Mouse (Mus musculus) 416B (cell line): ENCODE results near the gene Rack1.

Experiments
- DNase-seq: peaks from one replicate; pipeline ENCODE4 v3.0.0; 2011; ENCODE audit warnings: low read depth

Gene Rack1

GRCm38 (mm10) chr11:48795221-48795620 is 4.9 kb upstream of the Rack1 start:
- no peak for DNase-seq

GRCm38 (mm10) chr11:48796290-48796689 is 3.8 kb upstream of the Rack1 start:
- no peak for DNase-seq

GRCm38 (mm10) chr11:48797287-48797686 is 2.8 kb upstream of the Rack1 start:
- no peak for DNase-seq

- DNase-seq: no peak
These were observed 1.8 kb upstream of the Rack1 start for GRCm38 (mm10) chr11:48798308-48798707.

- DNase-seq: peak; percentile 43
These were observed 880 bp upstream of the Rack1 start for GRCm38 (mm10) chr11:48798984-48799920.

GRCm38 (mm10) chr11:48801831-48802772 is 2.0 kb downstream of the Rack1 start:
- no peak for DNase-seq

- DNase-seq: no peak
These were observed 3.9 kb downstream of the Rack1 start for GRCm38 (mm10) chr11:48803988-48804387.

GRCm38 (mm10) chr11:48804922-48805321 is 4.8 kb downstream of the Rack1 start:
- DNase-seq: no peak

GRCm38 (mm10) chr11:48806856-48807562 is 6.9 kb downstream of the Rack1 start:
- peak; percentile 45 for DNase-seq

- DNase-seq: peak; percentile 40
These were observed 7.6 kb downstream of the Rack1 start for GRCm38 (mm10) chr11:48807563-48808303.

- no peak for DNase-seq
These were observed 8.1 kb downstream of the Rack1 start for GRCm38 (mm10) chr11:48808304-48808646.

GRCm38 (mm10) chr11:48808737-48809433 is 8.8 kb downstream of the Rack1 start:
- DNase-seq: no peak

GRCm38 (mm10) chr11:48809434-48809830 is 9.3 kb downstream of the Rack1 start:
- no peak for DNase-seq

- no peak for DNase-seq
These were observed 10.0 kb downstream of the Rack1 start for GRCm38 (mm10) chr11:48810142-48810541.

GRCm38 (mm10) chr11:48813782-48814181 is 13.7 kb downstream of the Rack1 start:
- no peak for DNase-seq

GRCm38 (mm10) chr11:48815851-48816250 is 15.7 kb downstream of the Rack1 start:
- no peak for DNase-seq

- DNase-seq: peak; percentile 57
These were observed 16.2 kb downstream of the Rack1 start for GRCm38 (mm10) chr11:48816281-48816781.

GRCm38 (mm10) chr11:48816800-48817665 is 16.9 kb downstream of the Rack1 start, which contains the start of gene Trim41:
Gene Trim41, minus strand, starts transcription at chr11:48817353.
- peak; percentile 99 for DNase-seq

- DNase-seq: peak; percentile 62
These were observed 17.7 kb downstream of the Rack1 start for GRCm38 (mm10) chr11:48817794-48818193.
